Mouse (Mus musculus) limb, embryonic 14.5 days (tissue): ENCODE data around the gene Slc13a1. TPM values are rescaled to one million over a fixed set of nuclear protein-coding genes. Genes with fewer than 3 reads are reported as not detected.
"Not testable (repeated sequence)": the region's sequence is repeated elsewhere in the genome, so short reads cannot be mapped to it uniquely, and the experiment has no call there.

Experiments used
- ATAC-seq: fragments of 200-750 bp; cut with Nextera tagmentation; 2 replicates; pipeline ENCODE4 v1.8.0; 2017; ENCODE audit warnings: low read depth, moderate number of reproducible peaks, moderate TSS enrichment; ENCODE audit not compliant: low FRiP score
- DNase-seq: peaks from one replicate; pipeline ENCODE4 v3.0.0-alpha.2; 2015; ENCODE audit warnings: low spot score
- H3K27ac ChIP-seq: fragments of 300-500 bp; sonication (generic); replicated peaks from 2 replicates; pipeline ENCODE4 v1.5.1; 2014; ENCODE audit warnings: low read depth, mild to moderate bottlenecking, low read length, moderate library complexity, mixed read lengths
- H3K27me3 ChIP-seq: fragments of 300-500 bp; sonication (generic); 2 replicates; pipeline ENCODE4 v1.6.1; 2014; ENCODE audit warnings: low read length, mixed read lengths; ENCODE audit not compliant: control insufficient read depth, insufficient read depth
- H3K36me3 ChIP-seq: fragments of 300-500 bp; sonication (generic); 2 replicates; pipeline ENCODE4 v1.6.1; 2014; ENCODE audit warnings: mild to moderate bottlenecking, low read length, moderate library complexity, mixed read lengths; ENCODE audit not compliant: control insufficient read depth, insufficient read depth
- H3K4me1 ChIP-seq: fragments of 300-500 bp; sonication (generic); 2 replicates; pipeline ENCODE4 v1.6.1; 2014; ENCODE audit warnings: antibody characterized with exemption, low read length, mixed read lengths; ENCODE audit not compliant: control insufficient read depth, insufficient read depth
- H3K4me2 ChIP-seq: fragments of 300-500 bp; sonication (generic); replicated peaks from 2 replicates; pipeline ENCODE4 v1.6.1; 2014; ENCODE audit warnings: low read depth, mild to moderate bottlenecking, low read length, moderate library complexity; ENCODE audit not compliant: severe bottlenecking
- H3K4me3 ChIP-seq: fragments of 300-500 bp; sonication (generic); replicated peaks from 2 replicates; pipeline ENCODE4 v1.5.1; 2014; ENCODE audit warnings: low read length
- H3K9ac ChIP-seq: fragments of 300-500 bp; sonication (generic); 2 replicates; pipeline ENCODE4 v1.6.1; 2014; ENCODE audit warnings: mild to moderate bottlenecking, low read depth, low read length, moderate library complexity; ENCODE audit not compliant: severe bottlenecking
- H3K9me3 ChIP-seq: fragments of 300-500 bp; sonication (generic); 2 replicates; pipeline ENCODE4 v1.6.1; 2016; ENCODE audit warnings: low read length; ENCODE audit not compliant: control insufficient read depth
- POLR2A ChIP-seq: fragments of 200-500 bp; IDR thresholded peaks from 2 replicates; pipeline ENCODE4 v1.8.0; 2012; ENCODE audit warnings: inconsistent platforms, mild to moderate bottlenecking, moderate library complexity, borderline replicate concordance; ENCODE audit not compliant: insufficient read depth, insufficient read length; ENCODE audit errors: extremely low read depth
- WGBS: fragments of 180-500 bp; shearing (Covaris S2); extraction: QIAGEN DNeasy Blood & Tissue Kit; methylation state at CpG from one replicate; pipeline ENCODE4 v1.1.7; 2014; 5-methylcytosine and 5-hydroxymethylcytosine counted together
- polyA plus RNA-seq, 2 experiments: library from polyadenylated mRNA; depleted of rRNA in 1 of 2; stranded (reverse) in 1 of 2; unstranded in 1 of 2; fragments of >200 nt; fragmentation: Nextera tagmentation in 1 of 2; extraction: Ambion mirVana in 1 of 2; gene quantifications; 2 replicates each; pipeline versions ENCODE4 v1.2.1 to v1.2.3; 2012 to 2014

Gene Slc13a1
- polyA plus RNA-seq (2012; rRNA removed) (0.13 TPM in 1 of 2 replicates, not detected in the other), polyA plus RNA-seq (2014; fragmentation: Nextera tagmentation; extraction: Ambion mirVana) (0.07 TPM in 1 of 2 replicates, not detected in the other)

DNA sequence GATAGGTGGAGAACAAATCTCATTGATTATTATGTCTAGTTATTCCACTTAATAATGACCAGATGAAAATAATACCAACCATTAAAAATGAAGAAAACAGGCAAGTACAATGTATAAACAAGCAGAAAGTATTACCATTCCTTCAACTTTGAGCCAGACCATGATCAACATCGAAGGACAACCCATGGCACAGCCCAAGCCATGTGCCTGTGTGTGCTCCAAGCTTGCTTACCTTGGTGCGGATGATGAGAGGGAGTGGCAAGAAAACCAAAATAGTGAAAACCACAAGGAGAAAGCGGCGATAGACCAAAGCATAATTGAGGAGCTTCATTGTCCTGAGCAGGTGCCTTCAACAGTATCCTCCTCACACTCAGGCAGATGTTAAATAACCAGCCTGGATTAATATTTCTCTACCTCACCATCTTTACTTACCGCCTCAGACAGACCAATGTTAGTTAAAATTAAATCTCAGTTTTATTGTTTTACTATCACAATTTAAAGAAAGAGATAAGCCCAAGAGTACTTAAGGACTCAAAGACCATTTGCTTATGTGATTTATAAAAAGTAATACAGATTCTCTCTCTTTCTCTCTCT is at the start of gene Slc13a1:
Slc13a1 (minus strand) TSS at position 359 of the 594 bp plus-strand sequence.
- Histone ChIP-seq H3K4me3 (no peak within 1 kb of the TSS), H3K36me3 (no peaks in the 10 kb centered on the region), H3K27me3 (no peaks in the 10 kb centered on the region), H3K9me3 (no peaks in the 10 kb centered on the region), H3K9ac (no peak within 1 kb of the TSS), H3K4me1 (no peaks in the 10 kb centered on the region), H3K27ac (no peak within 1 kb of the TSS), H3K4me2 (no peak within 1 kb of the TSS)
- DNase-seq = no peak
- no peak for TF ChIP-seq POLR2A
- no peak for ATAC-seq
- 87% methylated on average over 5 of the region's 5 CpGs for WGBS

DNA sequence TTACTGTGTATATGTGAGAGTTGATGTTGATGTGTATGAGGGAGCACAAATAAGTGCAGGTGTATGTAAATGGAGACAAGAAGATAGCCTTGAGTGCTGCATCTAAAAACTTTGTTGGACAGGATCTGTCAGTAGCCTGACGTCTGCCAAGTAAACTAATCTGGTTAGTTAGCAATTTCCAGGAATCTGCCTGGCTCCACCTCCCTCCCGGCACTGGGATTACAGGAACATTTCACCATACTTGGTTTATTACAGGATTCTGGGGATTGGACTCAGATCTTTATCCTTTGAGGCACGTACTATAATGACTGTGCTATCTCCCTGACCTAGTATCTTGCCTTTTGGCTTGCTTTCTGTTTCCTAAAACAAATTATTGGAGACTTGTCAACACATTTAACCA is 40.0 kb upstream of the Slc13a1 start:
- Histone ChIP-seq H3K4me1 (no peaks in the 10 kb centered on the region), H3K27ac (no peak overlapping the region), H3K4me3 (no peak overlapping the region), H3K9ac (no peak overlapping the region), H3K36me3 (no peaks in the 10 kb centered on the region), H3K9me3 (no peaks in the 10 kb centered on the region), H3K4me2 (no peak overlapping the region), H3K27me3 (no peaks in the 10 kb centered on the region)
- no peak for TF ChIP-seq POLR2A
- ATAC-seq = no peak
- 73% methylated on average over 3 of the region's 3 CpGs for WGBS
- DNase-seq = no peak

DNA sequence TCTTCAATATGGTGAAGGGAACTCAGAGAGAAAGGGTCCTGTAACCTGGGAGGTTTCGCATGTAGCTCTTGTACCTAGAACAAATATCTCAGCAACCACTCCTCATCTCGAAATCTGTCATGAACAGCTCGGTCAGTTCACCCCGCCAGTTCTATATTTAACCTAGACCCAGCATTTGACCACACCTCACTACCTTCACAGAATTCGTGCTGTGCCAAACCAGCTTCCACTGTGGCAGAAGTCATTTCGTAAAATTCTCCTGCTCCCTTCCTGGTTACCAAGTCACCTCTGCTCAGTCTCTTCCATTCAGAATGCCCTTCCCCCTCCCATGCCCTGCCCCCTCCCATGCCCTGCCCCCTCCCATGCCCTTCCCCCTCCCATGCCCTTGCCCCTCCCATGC is 34.3 kb upstream of the Slc13a1 start:
- no peak for TF ChIP-seq POLR2A
- no peaks in the 10 kb centered on the region for H3K9me3 ChIP-seq
- H3K36me3 ChIP-seq = no peaks in the 10 kb centered on the region
- no peak overlapping the region for H3K4me2 ChIP-seq
- 83% methylated on average over 6 of the region's 6 CpGs for WGBS
- no peaks in the 10 kb centered on the region for H3K4me1 ChIP-seq
- H3K4me3 ChIP-seq = no peak overlapping the region
- no peaks in the 10 kb centered on the region for H3K27me3 ChIP-seq
- no peak overlapping the region for H3K9ac ChIP-seq
- no peak overlapping the region for H3K27ac ChIP-seq
- no peak for ATAC-seq
- no peak for DNase-seq

DNA sequence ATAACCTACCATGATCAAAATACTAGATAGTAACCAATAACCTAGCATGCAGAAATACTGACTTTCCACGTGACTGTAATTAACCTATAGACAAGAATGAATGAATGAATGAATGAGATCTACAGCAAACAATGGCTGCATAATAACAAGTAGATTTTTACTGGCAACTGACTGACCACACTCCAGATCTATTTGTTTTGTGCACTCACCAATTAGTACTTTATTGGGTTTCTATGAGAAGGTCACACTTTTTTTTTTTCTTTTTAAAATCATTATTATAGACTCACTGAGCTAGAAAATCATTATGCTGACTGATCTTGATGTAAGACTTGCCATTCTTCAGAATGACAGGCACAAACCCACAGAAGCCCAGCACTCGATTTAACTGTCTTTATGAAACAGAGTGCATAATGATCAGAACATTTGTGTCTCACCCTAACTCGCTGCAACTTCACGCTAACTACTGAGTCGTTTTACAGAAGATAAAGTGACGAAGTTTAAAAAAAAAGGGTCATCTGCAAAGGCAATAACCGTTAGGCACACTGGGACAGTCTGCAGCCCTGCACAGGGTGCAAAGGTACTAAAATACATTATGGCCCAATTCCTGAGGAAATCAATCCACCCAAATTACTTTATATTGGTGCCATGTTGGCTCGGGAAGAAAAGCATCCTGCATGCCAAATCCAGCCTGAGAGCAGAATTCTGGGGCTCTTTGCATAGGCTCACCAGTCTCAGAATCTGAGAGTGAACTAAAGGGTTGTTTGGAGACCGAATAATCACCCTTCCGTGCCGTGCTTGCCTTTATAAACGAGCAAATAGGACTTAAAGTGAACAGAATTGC is 33.0 kb upstream of the Slc13a1 start:
- WGBS = 39% methylated on average over 12 of the region's 12 CpGs
- no peak for DNase-seq
- no peak for ATAC-seq
- Histone ChIP-seq H3K9me3 (no peaks in the 10 kb centered on the region), H3K4me1 (no peaks in the 10 kb centered on the region), H3K27me3 (no peaks in the 10 kb centered on the region), H3K9ac (no peak overlapping the region; the same call in 1 of the 2 replicates), H3K27ac (no peak overlapping the region), H3K36me3 (no peaks in the 10 kb centered on the region), H3K4me2 (no peak overlapping the region), H3K4me3 (no peak overlapping the region)
- TF ChIP-seq POLR2A = no peak

DNA sequence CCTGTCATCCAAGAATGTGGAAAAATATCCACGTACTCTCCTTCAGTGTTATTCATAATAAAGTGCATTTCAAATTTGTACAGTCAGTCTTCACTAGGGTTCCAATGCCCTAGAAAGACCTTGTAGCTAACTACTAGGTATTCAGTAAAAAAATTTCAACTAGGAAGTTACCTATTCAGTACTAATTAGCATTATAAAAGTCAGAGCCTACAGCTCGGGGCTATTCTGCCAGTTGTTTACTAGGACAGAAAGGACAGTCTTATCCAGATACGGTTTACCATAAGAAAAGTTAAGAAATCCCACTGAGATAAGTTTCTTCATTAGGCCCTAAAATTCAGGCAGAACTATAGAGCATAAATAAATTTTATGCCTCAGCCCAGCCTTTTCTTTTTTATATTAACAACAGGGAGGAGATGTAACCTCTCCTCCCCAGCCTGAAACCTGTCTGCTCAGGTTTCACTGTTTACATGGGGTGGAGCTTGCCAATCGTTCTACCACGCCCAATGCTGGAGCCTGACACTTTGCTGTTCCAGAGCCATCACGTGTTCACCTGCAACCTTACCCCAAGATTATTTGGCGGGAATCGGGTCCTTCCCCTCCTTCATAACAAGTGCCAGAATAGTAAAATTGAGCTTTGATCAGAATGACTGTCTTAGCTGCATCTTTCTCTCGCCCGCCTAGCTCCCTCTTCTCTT is 29.8 kb upstream of the Slc13a1 start:
- not testable (repeated sequence) for H3K9me3 ChIP-seq, H3K36me3 ChIP-seq, H3K27ac ChIP-seq, ATAC-seq, H3K9ac ChIP-seq, H3K27me3 ChIP-seq, H3K4me1 ChIP-seq, DNase-seq, H3K4me3 ChIP-seq, H3K4me2 ChIP-seq
- 73% methylated on average over 10 of the region's 10 CpGs for WGBS

DNA sequence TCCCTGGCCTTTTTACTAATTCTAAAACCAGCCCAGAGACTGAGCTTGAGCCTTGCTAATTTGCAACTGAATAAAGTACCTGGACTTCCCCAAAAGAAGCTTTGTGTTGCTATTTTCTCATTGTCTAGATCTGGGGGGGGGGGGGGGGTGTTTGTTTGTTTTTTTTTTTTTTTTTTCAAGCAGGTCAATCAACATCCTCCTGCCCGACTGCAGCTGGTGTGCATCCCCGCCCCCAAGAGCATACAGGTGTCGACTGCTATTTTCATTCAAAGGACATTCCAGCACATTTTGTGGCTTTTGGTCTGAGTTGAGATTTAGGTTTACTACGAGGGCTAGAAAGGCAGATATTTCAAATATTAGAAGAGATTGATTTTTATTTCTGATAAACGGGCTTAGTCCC is 28.5 kb upstream of the Slc13a1 start:
- DNase-seq, H3K9ac ChIP-seq, H3K4me1 ChIP-seq, H3K36me3 ChIP-seq, H3K27ac ChIP-seq, H3K4me3 ChIP-seq, ATAC-seq, H3K9me3 ChIP-seq, H3K4me2 ChIP-seq, H3K27me3 ChIP-seq: not testable (repeated sequence)
- WGBS = 58% methylated on average over 5 of the region's 5 CpGs
